Mouse (Mus musculus) testis, adult 2 months (tissue): ENCODE measurements around the gene Fhad1. TPM values are rescaled to one million over a fixed set of nuclear protein-coding genes. Genes with fewer than 3 reads are reported as not detected.

Source experiments
- H3K27ac ChIP-seq: fragments of 200-500 bp; 2 replicates; pipeline ENCODE4 v1.5.1; 2012; ENCODE audit warnings: low read depth, low read length; ENCODE audit not compliant: control insufficient read depth, insufficient read depth
- H3K27me3 ChIP-seq: fragments of 200-500 bp; 2 replicates; pipeline ENCODE4 v1.6.1; 2012; ENCODE audit warnings: mild to moderate bottlenecking, low read length, moderate library complexity; ENCODE audit not compliant: control insufficient read depth, insufficient read depth
- H3K36me3 ChIP-seq: fragments of 200-500 bp; 2 replicates; pipeline ENCODE4 v1.6.1; 2012; ENCODE audit warnings: mild to moderate bottlenecking, low read length; ENCODE audit not compliant: control insufficient read depth, insufficient read depth
- H3K4me1 ChIP-seq: fragments of 200-500 bp; 2 replicates; pipeline ENCODE4 v1.6.1; 2012; ENCODE audit warnings: low read length; ENCODE audit not compliant: control insufficient read depth, insufficient read depth
- H3K4me3 ChIP-seq: fragments of 200-500 bp; 2 replicates; pipeline ENCODE4 v1.5.1; 2012; ENCODE audit warnings: low read depth, mild to moderate bottlenecking, low read length, moderate library complexity, mixed read lengths; ENCODE audit not compliant: control insufficient read depth
- CTCF ChIP-seq: fragments of 200-500 bp; IDR thresholded peaks from 2 replicates; pipeline ENCODE4 v1.5.1; 2012; ENCODE audit warnings: low read depth, mild to moderate bottlenecking, inconsistent platforms, low read length, moderate library complexity; ENCODE audit not compliant: control insufficient read depth, insufficient read depth, insufficient replicate concordance
- POLR2A ChIP-seq: fragments of 200-500 bp; IDR thresholded peaks from 2 replicates; pipeline ENCODE4 v1.6.1; 2012; ENCODE audit warnings: low read depth, mild to moderate bottlenecking, inconsistent platforms, low read length, moderate library complexity; ENCODE audit not compliant: control insufficient read depth
- polyA plus RNA-seq: library from polyadenylated mRNA; depleted of rRNA; stranded (reverse); fragments of >200 nt; gene quantifications from 2 replicates; pipeline ENCODE4 v1.2.3, GENCODE M21; 2012

The Fhad1 gene
- polyA plus RNA-seq, 1 experiment, result 186 TPM

DNA sequence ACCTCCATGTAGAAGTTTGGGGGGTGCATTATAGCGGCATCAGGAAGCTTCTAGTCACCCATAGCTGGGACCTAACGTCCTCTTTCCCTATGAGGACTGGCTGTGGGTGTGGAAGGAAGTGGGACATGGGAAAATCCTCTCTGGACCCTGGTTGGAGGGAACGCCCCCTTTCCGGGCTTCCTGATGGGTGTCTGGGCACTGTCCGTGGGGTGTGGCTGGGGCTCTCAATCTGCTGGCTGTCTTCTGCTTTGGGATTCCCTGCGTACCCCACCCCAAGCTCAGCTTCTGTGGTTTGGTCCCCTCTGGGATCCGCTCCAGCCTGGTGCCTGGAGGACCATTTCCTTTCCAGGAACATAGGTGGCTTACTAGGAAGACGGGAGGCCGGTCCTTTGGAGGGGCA, 141.9 kb downstream of the Fhad1 start:
- no peak overlapping the region for H3K27ac ChIP-seq
- peak overlapping the region; percentile 94 for H3K4me3 ChIP-seq
- TF ChIP-seq POLR2A (no peak), CTCF (no peak)
- peaks cover 16% of the 10 kb centered on the region for H3K4me1 ChIP-seq
- no peaks in the 10 kb centered on the region for H3K36me3 ChIP-seq
- H3K27me3 ChIP-seq, result peaks cover 5% of the 10 kb centered on the region; the same call in 1 of the 2 replicates

DNA sequence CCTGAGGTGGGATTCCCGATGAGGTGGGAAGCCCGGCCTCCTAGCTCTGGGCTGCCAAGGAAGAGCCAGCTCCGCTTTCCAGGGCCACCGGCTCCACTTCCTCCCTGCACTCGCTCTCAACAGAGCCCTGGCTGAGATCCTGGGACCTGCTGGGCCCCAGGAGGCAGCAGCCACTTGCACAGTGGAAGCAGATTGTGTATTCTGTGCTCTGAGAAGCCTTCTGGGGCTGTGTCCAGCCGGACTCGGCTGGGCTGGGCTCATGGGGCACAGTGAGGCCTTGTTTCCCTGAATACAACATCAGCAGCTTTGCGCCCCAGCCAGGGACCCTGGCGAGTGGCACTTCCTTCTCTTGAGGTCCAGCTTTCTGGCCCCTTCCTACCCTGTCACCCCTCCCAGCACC, 143.0 kb downstream of the Fhad1 start:
- H3K4me3 ChIP-seq, result no peak overlapping the region; the same call in 1 of the 2 replicates
- H3K4me1 ChIP-seq, result peaks cover 16% of the 10 kb centered on the region
- TF ChIP-seq POLR2A (no peak), CTCF (no peak)
- H3K36me3 ChIP-seq, result no peaks in the 10 kb centered on the region
- peaks cover 5% of the 10 kb centered on the region; the same call in 1 of the 2 replicates for H3K27me3 ChIP-seq
- H3K27ac ChIP-seq, result peak overlapping the region; percentile 35; the same call in 1 of the 2 replicates

DNA sequence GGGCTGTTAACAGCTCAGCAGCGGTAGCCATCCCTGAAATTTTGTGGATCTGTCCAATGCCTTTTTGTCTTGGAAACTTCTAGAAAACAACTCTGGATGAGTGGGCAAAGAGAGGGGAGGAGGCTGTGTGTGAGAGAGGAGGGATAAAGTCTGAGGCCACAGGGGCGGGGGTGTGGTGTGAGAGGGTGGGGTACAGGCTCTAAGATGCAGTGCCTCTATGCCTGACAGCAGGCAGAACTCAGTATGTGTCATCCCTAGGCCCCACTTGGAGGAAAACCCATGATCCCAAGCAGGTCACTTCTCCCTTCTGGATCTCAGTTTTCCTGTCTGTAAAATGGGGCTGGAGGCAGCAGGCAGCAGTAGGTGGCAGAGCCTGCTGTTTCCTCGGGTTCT, 143.6 kb downstream of the Fhad1 start:
- Histone ChIP-seq H3K4me1 (peaks cover 16% of the 10 kb centered on the region), H3K36me3 (no peaks in the 10 kb centered on the region), H3K4me3 (no peak overlapping the region), H3K27me3 (peaks cover 5% of the 10 kb centered on the region; the same call in 1 of the 2 replicates), H3K27ac (peak overlapping the region; percentile 35; the same call in 1 of the 2 replicates)
- no peak for TF ChIP-seq CTCF
- no peak; the same call in 1 of the 2 replicates for TF ChIP-seq POLR2A

DNA sequence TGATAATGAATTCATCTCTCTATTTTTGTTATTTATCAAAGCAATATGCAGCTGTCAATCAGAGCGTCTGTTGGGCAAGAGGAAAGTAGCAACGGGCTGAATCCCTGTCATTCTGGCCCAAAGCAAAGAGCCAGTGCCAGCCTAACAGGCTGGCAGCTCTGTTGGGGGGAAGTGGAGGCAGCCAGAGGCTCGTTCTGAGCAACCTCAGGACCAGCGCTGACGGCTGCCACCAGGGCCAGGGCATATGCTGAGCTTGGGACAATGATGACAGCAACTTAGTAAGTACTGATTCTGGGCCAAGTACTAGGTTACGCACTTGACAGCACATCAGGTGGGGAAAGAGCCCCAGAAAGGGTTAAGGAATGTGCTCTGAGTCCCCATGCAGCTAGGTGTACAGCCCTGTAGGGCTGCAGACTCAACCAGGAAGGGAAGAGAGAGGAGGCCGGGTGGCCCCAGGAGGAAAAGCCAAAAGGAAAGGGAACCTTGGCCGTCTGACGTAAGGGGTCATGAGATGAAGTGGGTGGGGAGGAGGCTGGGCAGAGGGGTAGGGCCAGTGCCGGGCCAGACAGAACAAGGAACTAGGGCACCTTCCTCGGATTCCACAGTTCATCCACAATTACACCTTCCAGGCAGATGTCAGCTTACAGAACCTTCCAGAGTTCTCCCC, 144.1 kb downstream of the Fhad1 start:
- peaks cover 16% of the 10 kb centered on the region for H3K4me1 ChIP-seq
- H3K4me3 ChIP-seq, result no peak overlapping the region
- TF ChIP-seq CTCF, result no peak
- TF ChIP-seq POLR2A, result no peak
- H3K36me3 ChIP-seq, result no peaks in the 10 kb centered on the region
- H3K27me3 ChIP-seq, result peaks cover 5% of the 10 kb centered on the region; the same call in 1 of the 2 replicates
- peak overlapping the region; percentile 14; the same call in 1 of the 2 replicates for H3K27ac ChIP-seq

DNA sequence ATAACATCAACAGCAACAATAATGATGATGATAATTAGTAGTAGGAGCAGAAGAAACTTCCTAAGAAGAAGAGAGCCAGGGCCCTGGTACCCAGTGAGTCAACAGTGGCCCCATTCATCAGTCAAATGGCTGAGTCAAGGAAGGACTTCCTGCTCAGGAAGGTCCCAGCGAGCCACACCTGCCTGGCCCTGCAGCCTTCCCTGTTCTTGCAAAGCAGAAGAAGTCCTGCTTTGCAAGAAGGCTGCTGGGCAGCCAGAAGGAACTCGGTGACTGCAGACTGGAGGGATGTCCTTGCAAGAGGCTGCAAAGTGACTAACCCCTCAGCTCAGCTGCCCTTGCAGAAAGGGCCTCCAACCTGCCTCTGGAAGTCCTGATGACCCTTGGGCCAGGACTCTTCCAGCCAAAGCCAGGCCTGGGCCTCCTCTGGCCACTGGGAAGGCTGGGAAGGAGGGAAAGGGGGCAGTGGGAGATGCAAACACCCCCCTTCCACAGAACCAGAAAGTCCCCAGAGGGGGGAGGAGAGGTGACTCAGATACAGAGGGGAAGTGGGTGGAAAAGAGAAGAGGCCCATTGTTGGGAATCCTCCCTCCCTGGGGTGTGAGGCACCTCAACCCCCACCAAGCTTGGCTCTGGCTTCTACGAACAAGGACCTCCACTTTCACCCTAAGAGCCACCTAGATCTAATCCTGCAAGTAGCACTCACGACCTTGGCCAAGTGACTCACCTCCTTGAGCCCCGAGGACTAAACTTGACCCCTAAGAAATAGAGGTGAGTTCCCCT, 145.3 kb downstream of the Fhad1 start:
- Histone ChIP-seq H3K27ac (no peak overlapping the region), H3K27me3 (peaks cover 3% of the 10 kb centered on the region; the same call in 1 of the 2 replicates), H3K36me3 (no peaks in the 10 kb centered on the region), H3K4me1 (peaks cover 10% of the 10 kb centered on the region), H3K4me3 (no peak overlapping the region)
- no peak for TF ChIP-seq POLR2A

DNA sequence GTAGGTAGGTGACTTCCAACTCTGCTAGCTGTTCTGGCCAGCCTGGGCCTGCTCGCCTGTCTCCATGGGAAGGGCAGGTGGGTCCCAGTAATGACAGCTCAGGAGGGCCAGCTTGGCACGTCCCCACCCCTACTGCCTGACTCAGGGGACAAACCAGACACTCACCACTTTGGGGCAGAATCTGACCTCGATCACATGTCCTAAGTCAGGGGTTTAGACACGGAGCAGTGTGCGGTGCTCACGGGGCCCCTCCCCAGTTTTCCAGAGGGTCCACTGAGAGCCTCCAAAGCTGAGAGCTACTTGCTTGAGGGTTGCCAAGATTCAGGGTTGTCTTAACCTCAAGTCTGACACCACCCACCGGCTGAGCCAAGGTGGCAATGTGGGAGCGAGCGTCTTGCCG, 146.8 kb downstream of the Fhad1 start:
- Histone ChIP-seq H3K4me3 (no peak overlapping the region), H3K4me1 (peaks cover 3% of the 10 kb centered on the region; the same call in 1 of the 2 replicates), H3K27ac (no peak overlapping the region), H3K36me3 (no peaks in the 10 kb centered on the region), H3K27me3 (no peaks in the 10 kb centered on the region)
- TF ChIP-seq POLR2A, result no peak
- no peak for TF ChIP-seq CTCF

DNA sequence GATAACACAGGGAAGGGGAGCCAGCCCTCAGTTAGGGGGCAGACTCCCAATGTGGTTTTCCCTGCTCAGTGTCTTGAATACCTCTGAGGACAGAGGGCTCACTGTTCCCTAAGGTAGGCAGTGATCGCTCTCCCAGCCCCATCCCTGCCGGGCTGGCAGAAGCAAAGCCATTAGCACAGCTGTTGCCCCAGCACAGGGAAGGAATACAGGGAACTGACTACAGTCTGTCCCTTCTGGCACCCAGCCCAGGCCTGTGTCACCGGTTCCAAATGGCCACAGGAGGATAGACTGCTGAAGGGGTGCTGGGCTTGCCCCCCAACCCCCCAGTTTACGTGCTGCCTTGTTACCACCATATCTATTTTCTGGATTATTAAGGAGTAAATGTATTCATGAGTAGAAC, 147.4 kb downstream of the Fhad1 start:
- TF ChIP-seq POLR2A (no peak), CTCF (no peak)
- Histone ChIP-seq H3K4me3 (no peak overlapping the region), H3K36me3 (no peaks in the 10 kb centered on the region), H3K27ac (no peak overlapping the region), H3K27me3 (no peaks in the 10 kb centered on the region), H3K4me1 (peaks cover 3% of the 10 kb centered on the region; the same call in 1 of the 2 replicates)
